Mouse (Mus musculus) midbrain, embryonic 14.5 days (tissue): ENCODE results near the gene Tiparp. TPM values are rescaled to one million over a fixed set of nuclear protein-coding genes. Genes with fewer than 3 reads are reported as not detected.
A peak's percentile ranks its signal among the peaks of the same experiment; 100 is the strongest.

ENCODE experiments used
- ATAC-seq: fragments of 200-750 bp; cut with Nextera tagmentation; 2 replicates; pipeline ENCODE4 v1.8.0; 2017; ENCODE audit warnings: moderate number of reproducible peaks, moderate library complexity; ENCODE audit not compliant: low FRiP score, low TSS enrichment
- DNase-seq: peaks from one replicate; pipeline ENCODE4 v3.0.0-alpha.2; 2015
- H3K27ac ChIP-seq: fragments of 300-500 bp; sonication (generic); replicated peaks from 2 replicates; pipeline ENCODE4 v1.5.1; 2014; ENCODE audit warnings: mild to moderate bottlenecking, low read depth, low read length, moderate library complexity
- H3K27me3 ChIP-seq: fragments of 300-500 bp; sonication (generic); 2 replicates; pipeline ENCODE4 v1.6.1; 2014; ENCODE audit warnings: low read length, control low read depth, mixed read lengths; ENCODE audit not compliant: control insufficient read depth, insufficient read depth
- H3K36me3 ChIP-seq: fragments of 300-500 bp; sonication (generic); 2 replicates; pipeline ENCODE4 v1.6.1; 2014; ENCODE audit warnings: low read length, control low read depth; ENCODE audit not compliant: control insufficient read depth, insufficient read depth
- H3K4me1 ChIP-seq: fragments of 300-500 bp; sonication (generic); 2 replicates; pipeline ENCODE4 v1.6.1; 2014; ENCODE audit warnings: mild to moderate bottlenecking, antibody characterized with exemption, low read length, control low read depth; ENCODE audit not compliant: control insufficient read depth, insufficient read depth
- H3K4me2 ChIP-seq: fragments of 300-500 bp; sonication (generic); 2 replicates; pipeline ENCODE4 v1.6.1; 2014; ENCODE audit warnings: mild to moderate bottlenecking, low read length, moderate library complexity
- H3K4me3 ChIP-seq: fragments of 300-500 bp; sonication (generic); replicated peaks from 2 replicates; pipeline ENCODE4 v1.5.1; 2014; ENCODE audit warnings: low read depth, low read length
- H3K9ac ChIP-seq: fragments of 300-500 bp; sonication (generic); replicated peaks from 2 replicates; pipeline ENCODE4 v1.6.1; 2014; ENCODE audit warnings: mild to moderate bottlenecking, low read length, moderate library complexity
- H3K9me3 ChIP-seq: fragments of 300-500 bp; sonication (generic); 2 replicates; pipeline ENCODE4 v1.6.1; 2016; ENCODE audit warnings: low read length, control low read depth, mixed read lengths; ENCODE audit not compliant: control insufficient read depth
- WGBS: fragments of 180-500 bp; shearing (Covaris S2); extraction: QIAGEN DNeasy Blood & Tissue Kit; methylation state at CpG from one replicate; pipeline ENCODE4 v1.1.7; 2014; 5-methylcytosine and 5-hydroxymethylcytosine counted together
- polyA plus RNA-seq: library from polyadenylated mRNA; unstranded; fragments of >200 nt; fragmentation: Nextera tagmentation; extraction: Ambion mirVana; gene quantifications from 2 replicates; pipeline ENCODE4 v1.2.1, GENCODE M21; 2014

The Tiparp gene
- polyA plus RNA-seq, 1 experiment from 2014 or later: 31.8 TPM

DNA sequence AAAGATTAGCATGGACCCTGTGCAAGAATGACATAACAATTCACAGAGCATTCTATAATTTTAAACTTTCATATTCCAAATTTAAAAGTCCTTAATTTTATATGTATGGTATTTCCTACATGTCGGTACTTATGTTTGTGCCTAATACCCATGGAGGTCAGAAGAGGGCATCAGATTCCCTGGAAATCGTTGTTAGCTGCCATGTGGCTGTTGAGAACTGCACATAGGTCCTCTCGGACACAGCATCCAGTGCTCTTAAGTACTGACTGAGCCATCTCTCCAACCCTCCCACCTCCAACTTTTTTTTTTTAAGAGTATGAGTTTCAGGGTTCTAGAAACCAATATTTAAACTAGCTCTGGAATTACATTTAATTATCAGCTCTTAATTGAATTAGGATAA lies 2.5 kb upstream of the Tiparp start:
- Histone ChIP-seq H3K27ac (no peak overlapping the region), H3K36me3 (no peaks in the 10 kb centered on the region), H3K4me1 (peaks cover 3% of the 10 kb centered on the region; the same call in 1 of the 2 replicates), H3K9ac (no peak overlapping the region), H3K9me3 (no peaks in the 10 kb centered on the region), H3K4me2 (no peak overlapping the region), H3K27me3 (no peaks in the 10 kb centered on the region), H3K4me3 (no peak overlapping the region)
- 80% methylated on average over 3 of the region's 3 CpGs for WGBS
- ATAC-seq (no peak), DNase-seq (no peak)

DNA sequence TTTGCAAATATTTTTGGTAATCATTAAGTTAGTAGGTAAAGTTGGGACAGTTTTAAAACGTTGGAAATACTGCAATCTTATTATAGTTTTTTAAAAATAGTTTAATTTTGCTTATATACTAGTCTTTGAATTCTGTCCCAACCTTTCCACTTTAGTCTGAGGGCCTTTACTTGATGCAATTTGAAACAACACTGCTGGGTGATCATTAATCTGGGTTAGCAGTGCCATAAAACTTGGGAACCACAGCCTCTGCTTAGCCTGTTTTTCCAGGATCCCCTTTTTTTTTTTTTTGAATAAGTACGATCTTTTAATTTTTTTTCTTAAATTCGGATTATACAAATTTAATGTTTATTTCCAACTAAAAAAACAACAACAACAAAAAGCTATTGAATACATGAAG lies 1.0 kb upstream of the Tiparp start:
- Histone ChIP-seq H3K4me2 (peak overlapping the region; percentile 80), H3K27me3 (no peaks in the 10 kb centered on the region), H3K36me3 (0 out of 2 replicates have a peak, but pooled peaks cover 4% of the 10 kb centered on the region), H3K4me1 (peaks cover 3% of the 10 kb centered on the region; the same call in 1 of the 2 replicates), H3K9ac (peak overlapping the region; percentile 90), H3K27ac (peak overlapping the region; percentile 99), H3K4me3 (peak overlapping the region; percentile 90), H3K9me3 (no peaks in the 10 kb centered on the region)
- DNase-seq: peak; percentile 28
- ATAC-seq: no peak
- 24% methylated on average over 3 of the region's 3 CpGs for WGBS

DNA sequence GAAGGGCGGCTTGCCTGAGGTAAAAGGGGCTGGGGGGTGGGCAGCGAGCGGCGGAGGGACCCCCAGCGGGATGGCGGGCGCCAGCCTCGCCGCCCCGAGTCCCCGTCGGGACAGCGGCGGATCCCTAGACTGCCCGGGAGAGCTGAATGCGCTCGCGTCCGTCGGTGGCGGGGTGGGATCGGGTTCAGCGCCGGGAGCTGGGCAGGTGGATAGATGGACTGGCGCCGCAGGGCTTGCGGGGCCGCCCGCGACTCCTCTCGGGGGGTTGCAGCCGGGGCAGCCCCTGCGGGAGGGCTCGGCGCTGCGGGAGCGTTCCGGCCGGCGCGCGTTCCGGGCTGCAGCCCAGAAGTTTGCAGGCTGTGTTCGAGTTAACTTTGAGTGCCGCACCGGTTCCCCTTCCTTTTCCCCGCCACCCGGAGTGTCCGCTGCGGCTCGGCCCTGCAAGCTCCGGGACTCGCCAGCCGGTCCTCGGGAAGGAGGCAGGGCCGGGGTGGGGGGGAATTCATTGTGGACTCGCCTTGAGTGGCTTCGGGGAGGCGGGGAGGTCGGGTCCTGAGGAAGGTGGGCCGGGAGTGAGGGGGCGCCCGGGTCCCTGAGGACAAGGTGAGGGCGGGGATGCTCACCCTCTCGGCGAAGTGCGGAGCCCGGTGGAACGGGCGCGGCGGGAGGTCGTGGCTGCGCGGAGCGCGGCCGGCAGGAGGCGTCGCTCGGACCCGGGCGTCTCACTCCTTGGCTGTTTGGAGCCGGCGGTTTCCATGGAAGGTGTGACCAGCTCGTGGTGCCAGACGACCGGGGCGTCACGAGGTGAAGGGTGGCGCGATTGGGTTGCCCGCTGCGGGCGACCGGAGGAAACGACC lies 632 bp downstream of the Tiparp start:
- Histone ChIP-seq H3K4me3 (peak overlapping the region; percentile 90), H3K36me3 (0 out of 2 replicates have a peak, but pooled peaks cover 4% of the 10 kb centered on the region), H3K9ac (peak overlapping the region; percentile 90), H3K4me1 (peaks cover 7% of the 10 kb centered on the region), H3K27ac (peak overlapping the region; percentile 99), H3K27me3 (no peaks in the 10 kb centered on the region), H3K4me2 (peak overlapping the region; percentile 80), H3K9me3 (no peaks in the 10 kb centered on the region)
- under 1% methylated on average over 95 of the region's 97 CpGs for WGBS
- ATAC-seq: peak; percentile 46
- peak; percentile 82 for DNase-seq

DNA sequence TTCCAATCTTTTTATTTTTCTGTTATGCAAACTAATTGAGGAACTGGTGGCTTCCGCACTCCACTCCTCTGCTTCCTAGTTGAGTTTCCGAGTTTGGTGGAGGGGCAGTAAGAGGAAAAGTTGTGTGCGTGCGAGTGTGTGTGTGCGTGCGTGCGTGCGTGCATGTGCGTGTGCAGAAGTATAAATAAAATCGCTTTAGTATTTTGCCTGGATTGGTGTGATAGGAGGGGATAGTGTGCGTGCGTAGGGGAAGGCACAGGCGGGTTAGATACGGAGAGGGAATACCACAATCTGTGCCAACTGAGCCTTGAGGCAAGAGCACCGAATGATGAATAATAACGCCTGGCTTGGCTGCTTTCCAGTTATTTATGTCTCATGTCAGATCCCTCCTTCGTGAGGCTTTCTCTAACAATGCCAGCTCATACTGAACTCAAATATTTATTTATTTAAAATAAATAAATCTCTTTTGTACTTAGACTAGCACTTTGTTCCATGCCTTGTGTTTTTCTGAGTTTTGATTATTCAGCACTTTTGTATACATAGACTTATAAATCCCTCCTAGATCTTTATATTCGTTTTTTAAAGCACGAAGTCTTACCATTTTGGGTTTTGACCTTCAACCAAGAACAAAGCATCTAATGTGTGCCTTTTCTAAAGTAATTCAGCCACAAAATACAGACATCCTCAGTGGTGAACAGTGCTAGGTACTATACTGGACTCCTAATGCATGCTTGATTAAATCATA lies 1.4 kb downstream of the Tiparp start:
- Histone ChIP-seq H3K27me3 (no peaks in the 10 kb centered on the region), H3K36me3 (0 out of 2 replicates have a peak, but pooled peaks cover 4% of the 10 kb centered on the region), H3K27ac (peak overlapping the region; percentile 99), H3K9me3 (no peaks in the 10 kb centered on the region), H3K4me2 (peak overlapping the region; percentile 80), H3K4me1 (peaks cover 10% of the 10 kb centered on the region), H3K9ac (peak overlapping the region; percentile 90), H3K4me3 (peak overlapping the region; percentile 90)
- peak; percentile 16; the same call in 1 of the 2 replicates for ATAC-seq
- 2% methylated on average over 19 of the region's 19 CpGs for WGBS
- peak; percentile 85 for DNase-seq

DNA sequence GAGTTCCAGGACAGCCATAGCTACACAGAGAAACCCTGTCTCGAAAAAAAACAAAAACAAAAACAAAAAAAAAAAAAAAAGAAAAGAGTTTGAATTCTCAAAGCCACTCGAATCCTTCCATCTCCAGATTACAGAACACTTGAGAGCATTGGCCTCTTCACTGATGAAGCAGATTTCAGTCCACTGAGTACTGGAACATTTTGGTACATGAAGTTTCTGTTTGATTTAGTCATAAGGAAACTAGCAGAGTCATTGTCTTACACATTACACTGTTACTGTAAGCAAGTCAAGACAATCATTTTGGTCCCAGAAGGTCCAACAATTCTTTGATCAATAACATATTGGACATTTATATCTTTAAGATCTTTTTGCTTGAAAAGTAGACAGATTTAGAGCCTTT lies 4.8 kb downstream of the Tiparp start:
- no peak for DNase-seq
- Histone ChIP-seq H3K9me3 (no peaks in the 10 kb centered on the region), H3K27me3 (no peaks in the 10 kb centered on the region), H3K36me3 (0 out of 2 replicates have a peak, but pooled peaks cover 4% of the 10 kb centered on the region), H3K4me1 (peaks cover 18% of the 10 kb centered on the region), H3K4me2 (no peak overlapping the region), H3K4me3 (no peak overlapping the region), H3K27ac (no peak overlapping the region), H3K9ac (no peak overlapping the region)
- no peak for ATAC-seq
- 91% methylated on average over 2 of the region's 2 CpGs for WGBS

DNA sequence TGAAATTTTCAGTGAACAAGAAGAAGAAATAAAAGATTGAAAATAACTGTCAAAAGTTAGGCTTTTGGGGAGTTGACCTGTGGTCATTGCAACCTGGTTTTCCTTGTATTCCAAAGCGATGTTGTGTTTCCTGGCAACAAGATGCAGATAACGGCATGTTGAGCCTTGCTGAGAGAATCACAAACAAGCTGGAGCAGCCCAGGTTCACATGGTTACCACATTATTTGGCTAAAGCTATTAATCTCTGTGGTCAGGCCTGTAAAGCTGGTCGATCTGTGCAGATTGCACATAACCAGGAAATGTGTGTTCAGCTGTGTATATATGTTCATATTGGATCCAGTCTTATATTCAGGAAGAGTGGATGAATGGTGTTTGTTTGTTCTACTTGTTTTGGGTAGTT lies 5.4 kb downstream of the Tiparp start:
- Histone ChIP-seq H3K9ac (no peak overlapping the region), H3K27me3 (no peaks in the 10 kb centered on the region), H3K9me3 (no peaks in the 10 kb centered on the region), H3K36me3 (0 out of 2 replicates have a peak, but pooled peaks cover 4% of the 10 kb centered on the region), H3K4me2 (peak overlapping the region; percentile 22; the same call in 1 of the 2 replicates), H3K4me1 (peaks cover 18% of the 10 kb centered on the region), H3K27ac (no peak overlapping the region), H3K4me3 (no peak overlapping the region)
- 41% methylated on average over 3 of the region's 3 CpGs for WGBS
- ATAC-seq (no peak), DNase-seq (peak; percentile 33)

GRCm38 (mm10) chr3:65534488-65534887 lies 6.3 kb downstream of the Tiparp start:
- H3K27ac ChIP-seq: no peak overlapping the region
- H3K9ac ChIP-seq: no peak overlapping the region
- 0 out of 2 replicates have a peak, but pooled peaks cover 4% of the 10 kb centered on the region for H3K36me3 ChIP-seq
- peaks cover 18% of the 10 kb centered on the region for H3K4me1 ChIP-seq
- no peaks in the 10 kb centered on the region for H3K9me3 ChIP-seq
- H3K4me2 ChIP-seq: no peak overlapping the region
- 53% methylated on average over 2 of the region's 2 CpGs for WGBS
- H3K27me3 ChIP-seq: no peaks in the 10 kb centered on the region
- no peak overlapping the region for H3K4me3 ChIP-seq
- ATAC-seq: no peak
- no peak for DNase-seq

DNA sequence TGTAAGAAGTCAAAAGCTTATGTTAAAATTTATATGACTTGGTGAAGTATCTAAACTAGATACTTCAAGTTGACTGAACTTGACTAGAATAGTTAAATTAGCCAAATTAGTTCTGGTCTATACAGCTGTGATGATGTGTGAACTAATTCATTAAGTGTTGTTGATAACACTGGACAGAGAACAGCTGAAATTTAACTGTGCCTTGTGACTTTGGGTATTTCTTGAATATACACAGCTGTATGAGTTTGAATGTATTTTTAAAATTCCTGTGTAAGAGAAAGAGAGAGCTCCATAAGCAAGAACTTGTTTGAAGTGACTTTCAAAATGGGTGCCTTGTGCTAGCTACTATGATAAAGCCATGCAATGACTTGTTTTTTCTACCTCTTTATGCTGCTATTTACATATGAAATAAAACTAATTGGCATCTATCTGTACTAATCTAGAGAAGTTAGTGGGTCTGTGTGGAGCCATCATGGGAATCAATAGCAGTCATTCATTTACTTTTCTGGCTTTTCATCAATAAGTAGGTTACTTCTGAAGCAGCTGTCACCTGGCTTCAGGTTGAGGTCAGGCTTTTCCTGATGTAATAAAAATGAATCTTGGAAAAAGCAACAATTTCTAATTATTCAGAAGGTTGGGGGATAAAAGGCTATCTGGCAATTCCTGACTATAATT lies 7.0 kb downstream of the Tiparp start:
- no peak for DNase-seq
- Histone ChIP-seq H3K4me2 (no peak overlapping the region), H3K9ac (no peak overlapping the region), H3K27ac (no peak overlapping the region), H3K4me3 (no peak overlapping the region), H3K9me3 (no peaks in the 10 kb centered on the region), H3K4me1 (peaks cover 15% of the 10 kb centered on the region), H3K36me3 (0 out of 2 replicates have a peak, but pooled peaks cover 4% of the 10 kb centered on the region), H3K27me3 (no peaks in the 10 kb centered on the region)
- ATAC-seq: no peak
